Mouse (Mus musculus) limb, embryonic 14.5 days (tissue): ENCODE data around the gene Wwox. TPM values are rescaled to one million over a fixed set of nuclear protein-coding genes. Genes with fewer than 3 reads are reported as not detected.

Experiments used
- ATAC-seq: fragments of 200-750 bp; cut with Nextera tagmentation; 2 replicates; pipeline ENCODE4 v1.8.0; 2017; ENCODE audit warnings: low read depth, moderate number of reproducible peaks, moderate TSS enrichment; ENCODE audit not compliant: low FRiP score
- DNase-seq: peaks from one replicate; pipeline ENCODE4 v3.0.0-alpha.2; 2015; ENCODE audit warnings: low spot score
- H3K27ac ChIP-seq: fragments of 300-500 bp; sonication (generic); replicated peaks from 2 replicates; pipeline ENCODE4 v1.5.1; 2014; ENCODE audit warnings: low read depth, mild to moderate bottlenecking, low read length, moderate library complexity, mixed read lengths
- H3K27me3 ChIP-seq: fragments of 300-500 bp; sonication (generic); 2 replicates; pipeline ENCODE4 v1.6.1; 2014; ENCODE audit warnings: low read length, mixed read lengths; ENCODE audit not compliant: control insufficient read depth, insufficient read depth
- H3K36me3 ChIP-seq: fragments of 300-500 bp; sonication (generic); 2 replicates; pipeline ENCODE4 v1.6.1; 2014; ENCODE audit warnings: mild to moderate bottlenecking, low read length, moderate library complexity, mixed read lengths; ENCODE audit not compliant: control insufficient read depth, insufficient read depth
- H3K4me1 ChIP-seq: fragments of 300-500 bp; sonication (generic); 2 replicates; pipeline ENCODE4 v1.6.1; 2014; ENCODE audit warnings: antibody characterized with exemption, low read length, mixed read lengths; ENCODE audit not compliant: control insufficient read depth, insufficient read depth
- H3K4me2 ChIP-seq: fragments of 300-500 bp; sonication (generic); replicated peaks from 2 replicates; pipeline ENCODE4 v1.6.1; 2014; ENCODE audit warnings: low read depth, mild to moderate bottlenecking, low read length, moderate library complexity; ENCODE audit not compliant: severe bottlenecking
- H3K4me3 ChIP-seq: fragments of 300-500 bp; sonication (generic); replicated peaks from 2 replicates; pipeline ENCODE4 v1.5.1; 2014; ENCODE audit warnings: low read length
- H3K9ac ChIP-seq: fragments of 300-500 bp; sonication (generic); 2 replicates; pipeline ENCODE4 v1.6.1; 2014; ENCODE audit warnings: mild to moderate bottlenecking, low read depth, low read length, moderate library complexity; ENCODE audit not compliant: severe bottlenecking
- H3K9me3 ChIP-seq: fragments of 300-500 bp; sonication (generic); 2 replicates; pipeline ENCODE4 v1.6.1; 2016; ENCODE audit warnings: low read length; ENCODE audit not compliant: control insufficient read depth
- POLR2A ChIP-seq: fragments of 200-500 bp; IDR thresholded peaks from 2 replicates; pipeline ENCODE4 v1.8.0; 2012; ENCODE audit warnings: inconsistent platforms, mild to moderate bottlenecking, moderate library complexity, borderline replicate concordance; ENCODE audit not compliant: insufficient read depth, insufficient read length; ENCODE audit errors: extremely low read depth
- WGBS: fragments of 180-500 bp; shearing (Covaris S2); extraction: QIAGEN DNeasy Blood & Tissue Kit; methylation state at CpG from one replicate; pipeline ENCODE4 v1.1.7; 2014; 5-methylcytosine and 5-hydroxymethylcytosine counted together
- polyA plus RNA-seq, 2 experiments: library from polyadenylated mRNA; depleted of rRNA in 1 of 2; stranded (reverse) in 1 of 2; unstranded in 1 of 2; fragments of >200 nt; fragmentation: Nextera tagmentation in 1 of 2; extraction: Ambion mirVana in 1 of 2; gene quantifications; 2 replicates each; pipeline versions ENCODE4 v1.2.1 to v1.2.3; 2012 to 2014

The Wwox gene
- 8.6 TPM in 2 replicates for polyA plus RNA-seq (2012; rRNA removed)
- polyA plus RNA-seq (2014; fragmentation: Nextera tagmentation; extraction: Ambion mirVana) = 8.9 and 9.4 TPM in 2 replicates

- Histone ChIP-seq H3K9me3 (no peaks in the 10 kb centered on the region), H3K9ac (peak within 1 kb of the TSS; percentile 58), H3K27ac (no peak within 1 kb of the TSS), H3K27me3 (no peaks in the 10 kb centered on the region), H3K4me1 (peaks cover 4% of the 10 kb centered on the region), H3K4me2 (peak within 1 kb of the TSS; percentile 87), H3K4me3 (peak within 1 kb of the TSS; percentile 62), H3K36me3 (no peaks in the 10 kb centered on the region)
- DNase-seq (peak; percentile 97), ATAC-seq (peak; percentile 96)
- TF ChIP-seq POLR2A = peak; percentile 50; the same call in 1 of the 2 replicates
- under 1% methylated on average over 49 of the region's 54 CpGs for WGBS
Measured at GRCm38 (mm10) chr8:114439334-114440204, at the start of gene Wwox. Wwox (plus strand) TSS chr8:114439655.

GRCm38 (mm10) chr8:114390465-114391254 lies 48.8 kb upstream of the Wwox start:
- H3K4me3 ChIP-seq = no peak overlapping the region
- H3K4me1 ChIP-seq = no peaks in the 10 kb centered on the region
- H3K9me3 ChIP-seq = no peaks in the 10 kb centered on the region
- H3K36me3 ChIP-seq = no peaks in the 10 kb centered on the region
- H3K9ac ChIP-seq = no peak overlapping the region
- no peak for TF ChIP-seq POLR2A
- H3K27me3 ChIP-seq = no peaks in the 10 kb centered on the region
- no peak overlapping the region for H3K27ac ChIP-seq
- no peak for ATAC-seq
- WGBS = 86% methylated on average over 10 of the region's 13 CpGs
- DNase-seq = no peak
- no peak overlapping the region for H3K4me2 ChIP-seq

- ATAC-seq (no peak), DNase-seq (no peak)
- H3K4me3 ChIP-seq = no peak overlapping the region
- no peak overlapping the region for H3K4me2 ChIP-seq
- WGBS = 90% methylated on average over 5 of the region's 5 CpGs
- H3K4me1 ChIP-seq = no peaks in the 10 kb centered on the region
- H3K9ac ChIP-seq = no peak overlapping the region
- no peaks in the 10 kb centered on the region for H3K36me3 ChIP-seq
- no peak for TF ChIP-seq POLR2A
- H3K9me3 ChIP-seq = no peaks in the 10 kb centered on the region
- no peak overlapping the region for H3K27ac ChIP-seq
- no peaks in the 10 kb centered on the region for H3K27me3 ChIP-seq
Measured at GRCm38 (mm10) chr8:114398326-114398725, 41.1 kb upstream of the Wwox start.

- Histone ChIP-seq H3K4me1 (no peaks in the 10 kb centered on the region), H3K9ac (no peak overlapping the region), H3K27me3 (no peaks in the 10 kb centered on the region), H3K27ac (no peak overlapping the region), H3K36me3 (no peaks in the 10 kb centered on the region), H3K9me3 (no peaks in the 10 kb centered on the region), H3K4me2 (no peak overlapping the region), H3K4me3 (no peak overlapping the region)
- TF ChIP-seq POLR2A = no peak
- DNase-seq (no peak), ATAC-seq (no peak)
- WGBS = 92% methylated on average over 5 of the region's 5 CpGs
Measured at GRCm38 (mm10) chr8:114399273-114399672, 40.2 kb upstream of the Wwox start.

GRCm38 (mm10) chr8:114401679-114402078 lies 37.8 kb upstream of the Wwox start:
- ATAC-seq (no peak), DNase-seq (no peak)
- H3K9ac ChIP-seq = no peak overlapping the region
- no peak overlapping the region for H3K4me3 ChIP-seq
- H3K4me1 ChIP-seq = no peaks in the 10 kb centered on the region
- no peak overlapping the region for H3K27ac ChIP-seq
- 73% methylated on average over 7 of the region's 7 CpGs for WGBS
- no peaks in the 10 kb centered on the region for H3K9me3 ChIP-seq
- H3K36me3 ChIP-seq = no peaks in the 10 kb centered on the region
- H3K27me3 ChIP-seq = no peaks in the 10 kb centered on the region
- no peak for TF ChIP-seq POLR2A
- H3K4me2 ChIP-seq = no peak overlapping the region
